Mouse (Mus musculus): ENCODE data around the gene Tmem209. TPM values are rescaled to one million over a fixed set of nuclear protein-coding genes. Genes with fewer than 3 reads are reported as not detected.

Tmem209 gene
- polyA plus RNA-seq, 1 experiment from 2014 or later = 42.1 TPM

- 85% methylated on average over 8 of the region's 8 CpGs for WGBS
- Histone ChIP-seq H3K9me3 (0 out of 2 replicates have a peak, but pooled peaks cover 3% of the 10 kb centered on the region), H3K27me3 (no peaks in the 10 kb centered on the region), H3K4me1 (replicated peaks) (peaks cover 5% of the 10 kb centered on the region; the same call in 1 of the 2 replicates), H3K4me3 (replicated peaks) (no peak overlapping the region), H3K9ac (replicated peaks) (no peak overlapping the region), H3K27ac (peak overlapping the region; percentile 21; the same call in 1 of the 2 replicates), H3K4me2 (replicated peaks) (no peak overlapping the region), H3K36me3 (peaks cover 25% of the 10 kb centered on the region)
- no peak for ATAC-seq
These were observed 32.3 kb downstream of the Tmem209 start for GRCm38 (mm10) chr6:30477210-30477714.

GRCm38 (mm10) chr6:30476025-30476765, 33.4 kb downstream of the Tmem209 start:
- no peak overlapping the region for H3K4me3 ChIP-seq (replicated peaks)
- 0 out of 2 replicates have a peak, but pooled peaks cover 3% of the 10 kb centered on the region for H3K9me3 ChIP-seq
- peaks cover 18% of the 10 kb centered on the region for H3K36me3 ChIP-seq
- no peak for ATAC-seq
- H3K4me2 ChIP-seq (replicated peaks) = no peak overlapping the region
- H3K27ac ChIP-seq = peak overlapping the region; percentile 9; the same call in 1 of the 2 replicates
- no peak overlapping the region for H3K9ac ChIP-seq (replicated peaks)
- peaks cover 5% of the 10 kb centered on the region; the same call in 1 of the 2 replicates for H3K4me1 ChIP-seq (replicated peaks)
- H3K27me3 ChIP-seq = no peaks in the 10 kb centered on the region
- WGBS = 78% methylated on average over 10 of the region's 10 CpGs

- Histone ChIP-seq H3K4me2 (replicated peaks) (no peak overlapping the region), H3K9me3 (0 out of 2 replicates have a peak, but pooled peaks cover 3% of the 10 kb centered on the region), H3K4me3 (replicated peaks) (no peak overlapping the region), H3K36me3 (no peaks in the 10 kb centered on the region), H3K4me1 (replicated peaks) (peaks cover 11% of the 10 kb centered on the region), H3K27me3 (no peaks in the 10 kb centered on the region), H3K9ac (replicated peaks) (no peak overlapping the region), H3K27ac (no peak overlapping the region)
- no peak for ATAC-seq
- 80% methylated on average over 3 of the region's 3 CpGs for WGBS
These were observed 37.9 kb downstream of the Tmem209 start for GRCm38 (mm10) chr6:30471706-30472105.

GRCm38 (mm10) chr6:30469370-30469769, 40.2 kb downstream of the Tmem209 start:
- Histone ChIP-seq H3K4me1 (replicated peaks) (peaks cover 12% of the 10 kb centered on the region), H3K4me2 (replicated peaks) (no peak overlapping the region; the same call in 1 of the 2 replicates), H3K36me3 (no peaks in the 10 kb centered on the region), H3K9me3 (0 out of 2 replicates have a peak, but pooled peaks cover 3% of the 10 kb centered on the region), H3K27me3 (0 out of 2 replicates have a peak, but pooled peaks cover 1% of the 10 kb centered on the region), H3K27ac (peak overlapping the region; percentile 51), H3K4me3 (replicated peaks) (no peak overlapping the region), H3K9ac (replicated peaks) (0 out of 2 replicates have a peak overlapping the region, but pooled peaks have one; percentile 28)
- ATAC-seq = peak; percentile 81
- 66% methylated on average over 12 of the region's 12 CpGs for WGBS

GRCm38 (mm10) chr6:30468684-30469083, 40.9 kb downstream of the Tmem209 start:
- H3K27ac ChIP-seq = peak overlapping the region; percentile 51
- no peak for ATAC-seq
- no peak overlapping the region for H3K9ac ChIP-seq (replicated peaks)
- no peaks in the 10 kb centered on the region for H3K9me3 ChIP-seq
- peaks cover 16% of the 10 kb centered on the region for H3K4me1 ChIP-seq (replicated peaks)
- H3K27me3 ChIP-seq = peaks cover 6% of the 10 kb centered on the region; the same call in 1 of the 2 replicates
- no peak overlapping the region for H3K4me3 ChIP-seq (replicated peaks)
- WGBS = 51% methylated on average over 12 of the region's 12 CpGs
- no peaks in the 10 kb centered on the region for H3K36me3 ChIP-seq
- H3K4me2 ChIP-seq (replicated peaks) = no peak overlapping the region

GRCm38 (mm10) chr6:30468058-30468457, 41.5 kb downstream of the Tmem209 start:
- no peak overlapping the region for H3K27ac ChIP-seq
- no peak overlapping the region for H3K9ac ChIP-seq (replicated peaks)
- WGBS = 82% methylated on average over 1 of the region's 1 CpGs
- peaks cover 16% of the 10 kb centered on the region for H3K4me1 ChIP-seq (replicated peaks)
- no peak overlapping the region for H3K4me3 ChIP-seq (replicated peaks)
- peaks cover 6% of the 10 kb centered on the region; the same call in 1 of the 2 replicates for H3K27me3 ChIP-seq
- ATAC-seq = no peak
- no peaks in the 10 kb centered on the region for H3K36me3 ChIP-seq
- H3K9me3 ChIP-seq = no peaks in the 10 kb centered on the region
- H3K4me2 ChIP-seq (replicated peaks) = no peak overlapping the region

GRCm38 (mm10) chr6:30465586-30465985, 44.0 kb downstream of the Tmem209 start:
- 90% methylated on average over 11 of the region's 11 CpGs for WGBS
- no peak overlapping the region for H3K9ac ChIP-seq (replicated peaks)
- H3K4me1 ChIP-seq (replicated peaks) = peaks cover 33% of the 10 kb centered on the region
- H3K36me3 ChIP-seq = no peaks in the 10 kb centered on the region
- H3K27me3 ChIP-seq = peaks cover 6% of the 10 kb centered on the region; the same call in 1 of the 2 replicates
- H3K27ac ChIP-seq = no peak overlapping the region
- no peaks in the 10 kb centered on the region for H3K9me3 ChIP-seq
- H3K4me2 ChIP-seq (replicated peaks) = no peak overlapping the region
- no peak for ATAC-seq
- H3K4me3 ChIP-seq (replicated peaks) = no peak overlapping the region

GRCm38 (mm10) chr6:30462822-30463221, 46.8 kb downstream of the Tmem209 start:
- peaks cover 39% of the 10 kb centered on the region for H3K4me1 ChIP-seq (replicated peaks)
- 40% methylated on average over 7 of the region's 7 CpGs for WGBS
- ATAC-seq = no peak
- no peaks in the 10 kb centered on the region for H3K9me3 ChIP-seq
- peaks cover 6% of the 10 kb centered on the region; the same call in 1 of the 2 replicates for H3K27me3 ChIP-seq
- 0 out of 2 replicates have a peak overlapping the region, but pooled peaks have one; percentile 20 for H3K27ac ChIP-seq
- no peak overlapping the region for H3K4me3 ChIP-seq (replicated peaks)
- no peaks in the 10 kb centered on the region for H3K36me3 ChIP-seq
- no peak overlapping the region for H3K9ac ChIP-seq (replicated peaks)
- H3K4me2 ChIP-seq (replicated peaks) = no peak overlapping the region

GRCm38 (mm10) chr6:30461755-30462344, 47.7 kb downstream of the Tmem209 start:
- Histone ChIP-seq H3K36me3 (no peaks in the 10 kb centered on the region), H3K27ac (peak overlapping the region; percentile 98), H3K9ac (replicated peaks) (no peak overlapping the region), H3K27me3 (peaks cover 6% of the 10 kb centered on the region; the same call in 1 of the 2 replicates), H3K9me3 (no peaks in the 10 kb centered on the region), H3K4me3 (replicated peaks) (no peak overlapping the region), H3K4me2 (replicated peaks) (no peak overlapping the region), H3K4me1 (replicated peaks) (peaks cover 39% of the 10 kb centered on the region)
- 90% methylated on average over 13 of the region's 13 CpGs for WGBS
- no peak for ATAC-seq

GRCm38 (mm10) chr6:30460750-30461446, 48.7 kb downstream of the Tmem209 start:
- Histone ChIP-seq H3K36me3 (0 out of 2 replicates have a peak, but pooled peaks cover under 1% of the 10 kb centered on the region), H3K4me3 (replicated peaks) (no peak overlapping the region), H3K9ac (replicated peaks) (peak overlapping the region; percentile 72), H3K4me1 (replicated peaks) (peaks cover 39% of the 10 kb centered on the region), H3K4me2 (replicated peaks) (peak overlapping the region; percentile 65), H3K9me3 (no peaks in the 10 kb centered on the region), H3K27me3 (peaks cover 6% of the 10 kb centered on the region; the same call in 1 of the 2 replicates), H3K27ac (peak overlapping the region; percentile 98)
- WGBS = 8% methylated on average over 18 of the region's 19 CpGs
- peak; percentile 94 for ATAC-seq
